Mouse (Mus musculus) hindbrain, embryonic 16.5 days (tissue): ENCODE data around the gene Tet3. TPM values are rescaled to one million over a fixed set of nuclear protein-coding genes. Genes with fewer than 3 reads are reported as not detected.

Experiments used
- ATAC-seq: fragments of 200-750 bp; cut with Nextera tagmentation; 2 replicates; pipeline ENCODE4 v1.8.0; 2017; ENCODE audit warnings: moderate TSS enrichment, moderate library complexity
- H3K27ac ChIP-seq: fragments of 300-500 bp; sonication (generic); 2 replicates; pipeline ENCODE4 v1.5.1; 2014; ENCODE audit warnings: low read depth, mild to moderate bottlenecking, control low read depth, low read length, moderate library complexity
- H3K27me3 ChIP-seq: fragments of 300-500 bp; sonication (generic); replicated peaks from 2 replicates; pipeline ENCODE4 v1.6.1; 2014; ENCODE audit warnings: low read length; ENCODE audit not compliant: control insufficient read depth, insufficient read depth
- H3K36me3 ChIP-seq: fragments of 300-500 bp; sonication (generic); 2 replicates; pipeline ENCODE4 v1.6.1; 2014; ENCODE audit warnings: mild to moderate bottlenecking, low read length, moderate library complexity, mixed read lengths; ENCODE audit not compliant: control insufficient read depth, insufficient read depth
- H3K4me1 ChIP-seq: fragments of 300-500 bp; sonication (generic); 2 replicates; pipeline ENCODE4 v1.6.1; 2014; ENCODE audit warnings: low read depth, low read length; ENCODE audit not compliant: control insufficient read depth, insufficient read depth
- H3K4me2 ChIP-seq: fragments of 300-500 bp; sonication (generic); 2 replicates; pipeline ENCODE4 v1.6.1; 2014; ENCODE audit warnings: mild to moderate bottlenecking, low read length, control low read depth, moderate library complexity
- H3K4me3 ChIP-seq: fragments of 300-500 bp; sonication (generic); 2 replicates; pipeline ENCODE4 v1.5.1; 2014; ENCODE audit warnings: mild to moderate bottlenecking, low read length, control low read depth, moderate library complexity
- H3K9ac ChIP-seq: fragments of 300-500 bp; sonication (generic); 2 replicates; pipeline ENCODE4 v1.6.1; 2014; ENCODE audit warnings: low read depth, mild to moderate bottlenecking, control low read depth, low read length, moderate library complexity
- H3K9me3 ChIP-seq: fragments of 300-500 bp; sonication (generic); 2 replicates; pipeline ENCODE4 v1.6.1; 2014; ENCODE audit warnings: mild to moderate bottlenecking, low read length, moderate library complexity; ENCODE audit not compliant: control insufficient read depth
- WGBS: fragments of 180-500 bp; shearing (Covaris S2); extraction: QIAGEN DNeasy Blood & Tissue Kit; methylation state at CpG from one replicate; pipeline ENCODE4 v1.1.7; 2014; 5-methylcytosine and 5-hydroxymethylcytosine counted together
- polyA plus RNA-seq: library from polyadenylated mRNA; unstranded; fragments of >200 nt; fragmentation: Nextera tagmentation; extraction: Ambion mirVana; gene quantifications from 2 replicates; pipeline ENCODE4 v1.2.1, GENCODE M21; 2015

Gene Tet3
- polyA plus RNA-seq, 1 experiment from 2014 or later = 51.4 TPM

GRCm38 (mm10) chr6:83456131-83456983 is 2.5 kb downstream of the Tet3 start:
- Histone ChIP-seq H3K9me3 (no peaks in the 10 kb centered on the region), H3K27me3 (no peaks in the 10 kb centered on the region), H3K9ac (peak overlapping the region; percentile 93), H3K27ac (peak overlapping the region; percentile 92), H3K4me1 (peaks cover 49% of the 10 kb centered on the region), H3K4me3 (peak overlapping the region; percentile 79), H3K4me2 (peak overlapping the region; percentile 94), H3K36me3 (no peaks in the 10 kb centered on the region)
- 0% methylated on average over 38 of the region's 105 CpGs for WGBS
- peak; percentile 70 for ATAC-seq

GRCm38 (mm10) chr6:83455328-83456130 is 3.4 kb downstream of the Tet3 start:
- Histone ChIP-seq H3K4me2 (peak overlapping the region; percentile 94), H3K9me3 (no peaks in the 10 kb centered on the region), H3K27ac (peak overlapping the region; percentile 92), H3K4me3 (peak overlapping the region; percentile 79), H3K4me1 (peaks cover 57% of the 10 kb centered on the region), H3K27me3 (no peaks in the 10 kb centered on the region), H3K9ac (peak overlapping the region; percentile 93), H3K36me3 (no peaks in the 10 kb centered on the region)
- 3% methylated on average over 12 of the region's 41 CpGs for whole genome bisulfite sequencing
- ATAC-seq = peak; percentile 15

GRCm38 (mm10) chr6:83453706-83454105 is 5.2 kb downstream of the Tet3 start:
- 23% methylated on average over 11 of the region's 11 CpGs for WGBS

GRCm38 (mm10) chr6:83450451-83451303 is 8.2 kb downstream of the Tet3 start:
- H3K4me1 ChIP-seq = peaks cover 50% of the 10 kb centered on the region
- no peak overlapping the region for H3K4me3 ChIP-seq
- ATAC-seq = no peak
- no peaks in the 10 kb centered on the region for H3K9me3 ChIP-seq
- no peaks in the 10 kb centered on the region; the same call in 1 of the 2 replicates for H3K36me3 ChIP-seq
- no peaks in the 10 kb centered on the region for H3K27me3 ChIP-seq
- no peak overlapping the region for H3K27ac ChIP-seq
- H3K4me2 ChIP-seq = peak overlapping the region; percentile 11; the same call in 1 of the 2 replicates
- WGBS = 72% methylated on average over 9 of the region's 9 CpGs
- no peak overlapping the region for H3K9ac ChIP-seq

More at GRCm38 (mm10) chr6:83453706-83454105, 5.2 kb downstream of the Tet3 start:
- peak overlapping the region; percentile 94 for H3K4me2 ChIP-seq
- no peaks in the 10 kb centered on the region for H3K9me3 ChIP-seq
- H3K27ac ChIP-seq = no peak overlapping the region
- H3K9ac ChIP-seq = peak overlapping the region; percentile 51
- peak; percentile 13; the same call in 1 of the 2 replicates for ATAC-seq
- no peaks in the 10 kb centered on the region for H3K36me3 ChIP-seq
- no peaks in the 10 kb centered on the region for H3K27me3 ChIP-seq
- H3K4me3 ChIP-seq = peak overlapping the region; percentile 79
- peaks cover 58% of the 10 kb centered on the region for H3K4me1 ChIP-seq

GRCm38 (mm10) chr6:83449440-83449839 is 9.4 kb downstream of the Tet3 start:
- ATAC-seq = no peak
- Histone ChIP-seq H3K4me1 (peaks cover 44% of the 10 kb centered on the region), H3K9ac (no peak overlapping the region)

GRCm38 (mm10) chr6:83448911-83449310 is 10.0 kb downstream of the Tet3 start:
- no peak overlapping the region for H3K4me2 ChIP-seq
- no peak overlapping the region for H3K9ac ChIP-seq
- H3K9me3 ChIP-seq = no peaks in the 10 kb centered on the region
- H3K36me3 ChIP-seq = no peaks in the 10 kb centered on the region; the same call in 1 of the 2 replicates
- H3K27ac ChIP-seq = no peak overlapping the region
- ATAC-seq = no peak
- WGBS = 90% methylated on average over 4 of the region's 4 CpGs
- no peaks in the 10 kb centered on the region for H3K27me3 ChIP-seq
- H3K4me3 ChIP-seq = no peak overlapping the region
- peaks cover 44% of the 10 kb centered on the region for H3K4me1 ChIP-seq

More at GRCm38 (mm10) chr6:83449440-83449839, 9.4 kb downstream of the Tet3 start:
- no peak overlapping the region for H3K4me2 ChIP-seq
- no peaks in the 10 kb centered on the region for H3K27me3 ChIP-seq
- no peak overlapping the region for H3K4me3 ChIP-seq
- H3K9me3 ChIP-seq = no peaks in the 10 kb centered on the region
- H3K27ac ChIP-seq = no peak overlapping the region
- no peaks in the 10 kb centered on the region; the same call in 1 of the 2 replicates for H3K36me3 ChIP-seq
- 76% methylated on average over 3 of the region's 3 CpGs for WGBS

GRCm38 (mm10) chr6:83447031-83447430 is 11.9 kb downstream of the Tet3 start:
- Histone ChIP-seq H3K4me2 (no peak overlapping the region), H3K36me3 (no peaks in the 10 kb centered on the region; the same call in 1 of the 2 replicates), H3K27me3 (no peaks in the 10 kb centered on the region), H3K9me3 (no peaks in the 10 kb centered on the region), H3K27ac (no peak overlapping the region), H3K9ac (no peak overlapping the region), H3K4me3 (no peak overlapping the region), H3K4me1 (peaks cover 46% of the 10 kb centered on the region)
- ATAC-seq = no peak
- WGBS = 83% methylated on average over 7 of the region's 7 CpGs

- Histone ChIP-seq H3K9me3 (no peaks in the 10 kb centered on the region), H3K9ac (no peak overlapping the region), H3K4me2 (no peak overlapping the region), H3K27me3 (no peaks in the 10 kb centered on the region), H3K27ac (no peak overlapping the region), H3K36me3 (no peaks in the 10 kb centered on the region; the same call in 1 of the 2 replicates), H3K4me1 (peaks cover 38% of the 10 kb centered on the region), H3K4me3 (no peak overlapping the region)
- 84% methylated on average over 2 of the region's 2 CpGs for WGBS
- ATAC-seq = no peak
These were observed 13.1 kb downstream of the Tet3 start for GRCm38 (mm10) chr6:83445796-83446195.
